Mouse (Mus musculus) embryonic facial prominence, embryonic 13.5 days (tissue): ENCODE measurements around the gene Vmn2r19. TPM values are rescaled to one million over a fixed set of nuclear protein-coding genes. Genes with fewer than 3 reads are reported as not detected.
"Not testable (repeated sequence)": the region's sequence is repeated elsewhere in the genome, so short reads cannot be mapped to it uniquely, and the experiment has no call there.

Experiments used
- ATAC-seq: fragments of 200-750 bp; cut with Nextera tagmentation; 2 replicates; pipeline ENCODE4 v1.8.0; 2017; ENCODE audit warnings: low read depth; ENCODE audit not compliant: insufficient number of reproducible peaks, insufficient read depth, low FRiP score, low TSS enrichment
- H3K27ac ChIP-seq: fragments of 300-500 bp; sonication (generic); 2 replicates; pipeline ENCODE4 v1.5.1; 2015; ENCODE audit warnings: moderate library complexity, mild to moderate bottlenecking, inconsistent platforms
- H3K27me3 ChIP-seq: fragments of 300-500 bp; sonication (generic); 2 replicates; pipeline ENCODE4 v1.6.1; 2015; ENCODE audit warnings: mild to moderate bottlenecking, inconsistent platforms
- H3K36me3 ChIP-seq: fragments of 300-500 bp; sonication (generic); 2 replicates; pipeline ENCODE4 v1.6.1; 2015; ENCODE audit warnings: mild to moderate bottlenecking, inconsistent platforms
- H3K4me1 ChIP-seq: fragments of 300-500 bp; sonication (generic); 2 replicates; pipeline ENCODE4 v1.6.1; 2015; ENCODE audit warnings: inconsistent platforms
- H3K4me2 ChIP-seq: fragments of 300-500 bp; sonication (generic); 2 replicates; pipeline ENCODE4 v1.6.1; 2015; ENCODE audit warnings: moderate library complexity, mild to moderate bottlenecking, inconsistent platforms
- H3K4me3 ChIP-seq: fragments of 300-500 bp; sonication (generic); 2 replicates; pipeline ENCODE4 v1.5.1; 2015; ENCODE audit warnings: mild to moderate bottlenecking, inconsistent platforms
- H3K9ac ChIP-seq: fragments of 300-500 bp; sonication (generic); 2 replicates; pipeline ENCODE4 v1.6.1; 2015; ENCODE audit warnings: mild to moderate bottlenecking, inconsistent platforms
- H3K9me3 ChIP-seq: fragments of 300-500 bp; sonication (generic); 2 replicates; pipeline ENCODE4 v1.6.1; 2016; ENCODE audit warnings: inconsistent platforms
- WGBS: fragments of 180-500 bp; shearing (Covaris S2); methylation state at CpG from one replicate; pipeline ENCODE4 v1.1.7; 2015; ENCODE audit warnings: mixed read lengths; 5-methylcytosine and 5-hydroxymethylcytosine counted together
- polyA plus RNA-seq: library from polyadenylated mRNA; unstranded; fragments of >200 nt; fragmentation: Nextera tagmentation; extraction: Ambion mirVana; gene quantifications from 2 replicates; pipeline ENCODE4 v1.2.1, GENCODE M21; 2015

The Vmn2r19 gene
- polyA plus RNA-seq, 1 experiment from 2014 or later: not detected

DNA sequence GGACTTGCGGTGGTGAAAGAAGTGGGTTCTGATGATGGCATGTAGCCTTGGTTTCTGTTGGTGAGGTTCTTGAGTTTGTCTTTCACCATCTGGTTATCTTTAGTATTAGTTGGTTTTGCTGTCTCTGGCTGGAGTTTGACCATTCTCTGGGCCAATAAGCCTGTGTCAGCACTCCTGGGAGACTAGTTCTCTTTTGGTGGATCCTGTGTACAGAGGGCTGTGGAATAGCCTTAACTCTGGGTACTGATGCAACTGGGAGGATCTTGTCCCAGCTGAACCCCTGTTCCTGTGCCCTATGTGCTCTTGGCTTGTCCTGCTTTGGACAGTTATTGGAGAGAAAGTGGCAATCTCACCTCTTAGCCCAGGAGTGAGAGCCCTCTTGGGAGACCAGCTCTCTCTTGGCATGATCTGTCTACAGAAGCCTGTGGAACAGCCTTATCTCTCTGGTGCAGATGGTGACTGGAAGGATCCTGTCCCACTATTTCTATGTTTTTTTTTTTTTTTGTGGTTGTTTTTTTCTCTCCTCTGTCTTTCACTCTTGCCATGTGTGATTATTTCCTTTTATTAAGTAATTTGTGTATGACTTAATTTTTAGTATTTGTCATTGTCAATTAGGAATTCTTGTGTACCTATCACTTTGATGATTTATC is 15.3 kb upstream of the Vmn2r19 start:
- Histone ChIP-seq H3K4me2 (no peak overlapping the region), H3K9me3 (no peaks in the 10 kb centered on the region), H3K27me3 (no peaks in the 10 kb centered on the region), H3K27ac (no peak overlapping the region), H3K36me3 (no peaks in the 10 kb centered on the region), H3K9ac (no peak overlapping the region), H3K4me1 (no peaks in the 10 kb centered on the region), H3K4me3 (no peak overlapping the region)
- ATAC-seq: no peak
- 88% methylated on average over 1 of the region's 1 CpGs for whole genome bisulfite sequencing

DNA sequence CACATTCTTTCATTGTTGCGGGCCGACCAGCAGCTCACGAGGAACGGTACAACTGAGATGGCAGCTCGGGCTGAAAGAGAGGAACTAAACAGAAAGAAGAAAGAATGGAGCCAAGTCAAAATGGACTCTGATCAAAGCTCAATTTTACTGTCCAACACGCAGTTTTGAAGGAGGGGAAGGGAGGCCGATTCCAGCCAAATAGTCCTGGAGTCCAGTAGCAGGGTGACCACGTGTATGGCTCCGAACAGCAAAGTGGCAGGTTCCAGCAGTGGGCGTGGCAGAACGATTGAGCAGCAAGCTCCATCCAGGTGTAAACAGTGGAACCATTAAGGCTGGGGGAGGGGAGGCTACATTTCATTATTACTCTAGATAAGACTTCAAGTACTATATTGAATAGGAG is 14.6 kb upstream of the Vmn2r19 start:
- H3K4me2 ChIP-seq, H3K27me3 ChIP-seq, H3K4me1 ChIP-seq, H3K4me3 ChIP-seq, H3K9ac ChIP-seq, H3K9me3 ChIP-seq, H3K27ac ChIP-seq, H3K36me3 ChIP-seq, ATAC-seq: not testable (repeated sequence)
- WGBS: 82% methylated on average over 11 of the region's 11 CpGs

DNA sequence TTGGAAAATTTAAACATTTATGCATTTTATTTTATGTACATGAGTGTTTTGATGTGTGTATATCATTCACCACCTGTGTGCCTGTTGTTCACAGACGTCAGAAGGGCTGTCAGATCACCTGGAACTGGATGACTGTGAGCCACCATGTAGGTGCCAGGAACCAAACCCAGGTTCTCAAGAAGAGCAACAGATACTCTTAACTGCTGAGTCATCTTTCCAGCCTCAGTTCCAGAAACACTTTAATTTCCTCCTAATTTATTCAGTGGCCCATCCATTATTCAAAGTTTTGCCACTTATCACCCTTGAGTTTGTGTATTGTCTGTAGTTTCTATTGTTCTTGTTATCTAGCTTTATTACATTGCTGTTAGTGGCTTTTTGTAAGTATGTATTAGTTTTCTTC is 11.4 kb upstream of the Vmn2r19 start:
- ATAC-seq: no peak
- no peaks in the 10 kb centered on the region for H3K36me3 ChIP-seq
- no peak overlapping the region for H3K4me3 ChIP-seq
- no peaks in the 10 kb centered on the region for H3K27me3 ChIP-seq
- H3K9ac ChIP-seq: no peak overlapping the region
- no peaks in the 10 kb centered on the region for H3K4me1 ChIP-seq
- H3K27ac ChIP-seq: no peak overlapping the region
- H3K9me3 ChIP-seq: no peaks in the 10 kb centered on the region
- 61% methylated on average over 1 of the region's 1 CpGs for WGBS
- no peak overlapping the region for H3K4me2 ChIP-seq

DNA sequence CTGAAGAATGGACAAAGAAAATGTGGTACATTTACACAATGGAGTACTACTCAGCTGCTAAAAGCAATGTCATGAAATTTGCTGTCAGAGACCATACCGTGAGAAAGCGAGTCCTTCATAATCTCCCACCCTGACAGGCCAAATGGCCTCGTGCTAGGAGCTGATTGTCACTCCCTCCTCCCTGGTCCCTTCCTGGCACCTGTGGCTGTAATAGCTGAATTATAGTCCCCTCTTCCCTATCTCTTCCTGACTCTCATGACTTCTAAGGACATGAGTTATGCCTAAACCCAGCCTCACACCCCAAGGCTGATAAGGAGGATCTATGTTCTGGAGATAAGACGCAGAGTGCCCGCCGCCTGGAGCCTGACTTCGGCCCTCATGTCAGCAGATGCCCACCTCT is 1.8 kb upstream of the Vmn2r19 start:
- not testable (repeated sequence) for H3K4me3 ChIP-seq, H3K4me2 ChIP-seq, H3K9me3 ChIP-seq, H3K36me3 ChIP-seq, H3K27ac ChIP-seq, ATAC-seq, H3K4me1 ChIP-seq, H3K27me3 ChIP-seq, H3K9ac ChIP-seq
- 84% methylated on average over 7 of the region's 7 CpGs for WGBS

DNA sequence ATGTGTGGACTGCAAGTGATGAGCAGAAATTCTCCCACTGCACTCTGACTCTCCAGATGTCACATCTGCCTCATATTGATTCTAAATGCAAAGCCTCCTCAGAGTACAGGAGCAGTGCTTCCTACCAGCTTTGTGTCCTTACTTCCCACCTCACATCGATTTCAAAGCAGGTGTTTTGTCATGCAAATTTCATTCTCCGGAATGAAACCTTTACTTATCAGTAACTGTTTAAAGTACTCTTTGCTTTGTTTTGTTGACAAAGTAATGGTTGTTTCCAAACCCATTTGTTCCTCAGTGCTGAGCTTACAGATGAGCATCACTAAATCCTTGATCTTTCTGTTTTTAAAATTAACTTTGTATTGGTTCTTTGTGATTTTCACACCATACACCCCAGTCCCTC is 24.4 kb downstream of the Vmn2r19 start:
- H3K27ac ChIP-seq: no peak overlapping the region
- no peaks in the 10 kb centered on the region for H3K9me3 ChIP-seq
- ATAC-seq: no peak
- H3K9ac ChIP-seq: no peak overlapping the region
- WGBS: 60% methylated on average over 2 of the region's 2 CpGs
- no peak overlapping the region for H3K4me2 ChIP-seq
- no peaks in the 10 kb centered on the region for H3K27me3 ChIP-seq
- H3K36me3 ChIP-seq: no peaks in the 10 kb centered on the region
- H3K4me1 ChIP-seq: no peaks in the 10 kb centered on the region
- H3K4me3 ChIP-seq: no peak overlapping the region

DNA sequence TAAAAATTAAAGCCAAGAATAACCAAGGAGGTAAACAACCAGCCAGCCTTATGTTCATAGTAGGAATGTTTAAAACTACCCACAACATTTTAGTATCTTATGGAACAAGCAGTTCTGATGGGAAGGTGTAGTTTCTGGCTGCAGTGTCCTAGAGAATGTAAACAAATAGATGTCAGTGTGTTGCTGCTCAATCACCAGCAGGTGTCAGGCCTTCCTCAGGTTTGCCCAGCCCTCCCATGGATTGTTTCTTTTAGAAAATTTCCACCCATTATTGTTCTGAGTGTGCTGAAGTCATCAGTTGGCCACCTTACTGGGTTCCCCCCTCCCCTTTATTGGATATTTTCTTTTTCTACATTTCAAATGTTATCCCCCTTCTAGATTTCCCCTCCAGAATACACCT is 32.0 kb downstream of the Vmn2r19 start:
- Histone ChIP-seq H3K27me3 (no peaks in the 10 kb centered on the region), H3K36me3 (no peaks in the 10 kb centered on the region), H3K9ac (no peak overlapping the region), H3K9me3 (no peaks in the 10 kb centered on the region), H3K4me1 (no peaks in the 10 kb centered on the region), H3K4me2 (no peak overlapping the region), H3K27ac (no peak overlapping the region), H3K4me3 (no peak overlapping the region)
- ATAC-seq: no peak

DNA sequence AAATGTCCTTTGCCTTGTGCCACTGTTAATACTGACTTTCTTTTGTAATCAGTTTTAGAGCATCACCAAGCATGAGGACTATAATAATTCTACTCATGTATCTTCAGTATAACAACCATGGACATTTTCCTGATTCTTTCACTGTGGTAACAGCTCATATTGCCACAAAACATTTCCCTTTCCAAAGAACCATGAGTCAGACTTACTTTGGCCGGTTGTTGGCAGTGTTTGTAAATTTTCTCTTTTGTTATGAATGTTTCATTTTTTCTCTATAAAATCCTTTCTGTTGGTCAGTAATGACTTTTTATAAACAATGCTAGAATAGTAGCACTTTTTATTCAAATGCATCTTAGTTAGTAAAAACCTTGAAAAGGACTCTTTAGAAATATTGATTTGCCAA is 38.0 kb downstream of the Vmn2r19 start:
- no peak overlapping the region for H3K4me3 ChIP-seq
- WGBS: 85% methylated on average over 1 of the region's 1 CpGs
- no peaks in the 10 kb centered on the region for H3K36me3 ChIP-seq
- H3K27me3 ChIP-seq: no peaks in the 10 kb centered on the region
- no peak for ATAC-seq
- H3K4me2 ChIP-seq: no peak overlapping the region
- no peak overlapping the region for H3K9ac ChIP-seq
- H3K9me3 ChIP-seq: no peaks in the 10 kb centered on the region
- no peak overlapping the region for H3K27ac ChIP-seq
- no peaks in the 10 kb centered on the region for H3K4me1 ChIP-seq

Other genes with a start within 250 kb of the Vmn2r19 start
- 2.4 and 4.5 TPM in 2 replicates for gene Clec4a2, start 201.9 kb upstream of the Vmn2r19 start, polyA plus RNA-seq
- gene Clec4b2, start 135.4 kb upstream of the Vmn2r19 start, polyA plus RNA-seq: not detected in 2 replicates
- 1.5 and 1.6 TPM in 2 replicates for gene Clec4n, start 78.5 kb upstream of the Vmn2r19 start, polyA plus RNA-seq
- not detected in 2 replicates for gene Clec4d, start 46.2 kb upstream of the Vmn2r19 start, polyA plus RNA-seq
- 0.25 TPM in 1 of 2 replicates, not detected in the other for gene Clec4e, start 18.5 kb upstream of the Vmn2r19 start, polyA plus RNA-seq
- not detected in 2 replicates for gene Vmn2r20, start 109.8 kb downstream of the Vmn2r19 start, polyA plus RNA-seq
- not detected in 2 replicates for gene Vmn2r21, start 225.1 kb downstream of the Vmn2r19 start, polyA plus RNA-seq